Mouse (Mus musculus) kidney, adult 2 months (tissue): ENCODE measurements around the gene Sphk1.

Experiments used
- CTCF ChIP-seq: fragments of 200-500 bp; conservative IDR thresholded peaks from 2 replicates; pipeline ENCODE4 v1.5.1; 2011; ENCODE audit warnings: low read depth, mild to moderate bottlenecking, control low read depth, low read length, moderate library complexity, mixed read lengths; ENCODE audit not compliant: insufficient read depth, insufficient read length
- POLR2A ChIP-seq: fragments of 200-500 bp; IDR thresholded peaks from one replicate; pipeline ENCODE4 v1.6.1; 2011; ENCODE audit warnings: low read depth, low read length, control low read depth

DNA sequence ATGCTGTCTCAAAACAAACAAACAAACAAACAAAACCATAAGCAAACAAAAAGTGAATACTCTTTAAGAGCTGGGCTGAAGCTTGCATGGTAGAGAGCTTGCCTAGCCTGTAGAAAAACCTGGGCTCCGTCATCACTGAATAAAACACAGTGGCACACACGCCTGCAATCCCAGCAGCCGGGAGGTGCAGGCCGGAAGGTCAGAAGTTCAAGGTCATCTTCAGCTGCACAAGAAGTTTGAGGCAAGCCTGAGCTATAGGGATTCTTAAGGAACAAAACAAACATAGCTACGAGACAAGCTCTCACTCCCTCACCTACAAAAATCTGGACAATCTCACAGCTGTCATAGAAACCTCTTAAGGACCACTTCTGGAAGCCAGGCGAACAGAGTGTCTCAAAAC lies 55.0 kb downstream of the Sphk1 start:
- no peak for TF ChIP-seq POLR2A
- no peak for TF ChIP-seq CTCF
